Mouse (Mus musculus): ENCODE measurements around the gene Whrn.

The Whrn gene

DNA sequence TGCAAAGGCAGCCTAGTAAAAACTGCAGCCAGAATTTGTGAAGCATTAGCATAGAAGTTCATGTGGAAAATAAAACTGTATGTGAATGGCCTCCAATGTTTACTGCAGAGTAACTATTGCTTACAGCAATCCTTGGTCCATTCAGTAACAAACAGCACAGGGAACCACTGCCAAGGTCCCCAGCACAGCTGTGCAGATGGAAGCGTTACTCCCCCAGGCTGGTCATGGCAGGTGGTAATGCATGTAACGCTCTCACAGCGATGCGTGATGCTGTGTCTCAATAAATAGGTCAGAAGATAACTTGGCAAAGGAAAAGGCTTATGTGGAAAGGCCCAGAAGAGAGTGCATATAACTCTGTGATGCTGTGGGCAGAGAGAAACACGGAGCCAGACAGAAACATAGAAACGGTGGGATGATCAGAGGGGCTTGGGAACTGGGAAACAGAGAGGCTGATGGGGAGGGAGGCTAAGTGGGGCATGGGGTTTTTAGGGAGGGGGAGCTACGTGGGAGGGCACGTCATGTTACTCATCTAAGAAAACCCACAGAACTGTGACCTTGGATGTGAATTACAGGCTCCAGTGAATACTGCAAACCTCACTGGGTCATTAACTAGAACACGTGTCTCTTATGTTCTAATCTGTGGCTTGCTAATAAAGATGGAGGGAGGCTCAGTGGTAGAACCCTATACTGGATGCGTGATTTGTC, 51.3 kb downstream of the Whrn start:
- DNase-seq: peak; percentile 90

DNA sequence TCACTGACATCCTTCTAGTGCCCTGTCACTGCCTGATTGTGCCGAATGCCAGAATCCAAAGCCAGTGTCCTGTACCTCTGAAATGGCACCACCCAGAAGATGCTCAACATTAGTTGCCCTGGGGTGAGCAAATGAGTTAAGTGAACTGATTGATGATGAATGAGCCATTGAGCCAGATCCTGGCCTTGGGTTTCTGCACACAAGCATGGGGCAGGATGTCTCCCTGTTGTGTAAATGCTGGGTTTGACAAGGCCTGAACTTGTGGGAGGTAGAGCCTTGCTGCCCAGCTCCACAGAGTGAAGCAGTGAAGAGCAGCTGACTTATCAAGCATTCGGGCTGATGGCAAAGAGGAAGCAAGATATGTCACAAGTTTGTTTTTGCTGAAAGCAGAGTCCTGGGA, 52.7 kb downstream of the Whrn start:
- DNase-seq: no peak

DNA sequence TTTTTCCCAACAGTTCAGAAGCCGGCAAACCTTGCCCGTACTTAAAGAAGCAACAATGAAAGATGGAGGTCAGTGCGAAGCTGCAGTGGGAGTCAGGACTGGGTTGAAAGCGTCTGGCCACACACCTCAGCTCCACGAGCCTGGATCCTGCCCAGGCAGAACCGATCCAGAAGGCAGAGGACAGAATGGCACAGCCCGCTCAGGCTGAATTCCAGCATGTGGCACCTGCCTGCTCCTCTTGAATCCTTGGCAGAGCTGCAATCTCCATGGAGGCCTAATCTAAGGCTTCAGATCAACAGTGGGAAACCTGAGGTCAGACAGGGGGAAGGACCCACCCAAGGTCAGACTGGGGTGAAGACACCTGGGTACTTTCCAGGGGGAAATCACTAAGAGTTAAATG, 54.2 kb downstream of the Whrn start:
- no peak for DNase-seq

DNA sequence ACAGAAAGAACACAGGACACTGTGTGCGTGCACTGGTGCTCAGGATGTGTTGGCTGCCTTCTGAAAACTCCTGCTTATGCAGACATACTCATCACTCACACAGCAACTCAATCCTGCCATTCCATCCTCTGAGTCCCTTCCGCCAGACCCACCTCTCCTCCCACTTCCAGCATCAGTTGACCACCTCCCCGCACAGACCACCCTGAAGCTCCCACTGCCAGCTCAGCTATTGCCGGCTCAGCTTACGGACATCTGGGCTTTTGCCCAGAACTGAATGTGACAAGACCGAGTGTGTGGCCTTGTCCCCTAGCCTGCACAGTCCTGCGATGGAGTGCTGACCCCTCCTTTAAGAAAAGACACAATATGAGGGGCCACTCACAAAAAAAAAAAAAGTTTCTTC, 55.5 kb downstream of the Whrn start:
- DNase-seq: peak; percentile 83

DNA sequence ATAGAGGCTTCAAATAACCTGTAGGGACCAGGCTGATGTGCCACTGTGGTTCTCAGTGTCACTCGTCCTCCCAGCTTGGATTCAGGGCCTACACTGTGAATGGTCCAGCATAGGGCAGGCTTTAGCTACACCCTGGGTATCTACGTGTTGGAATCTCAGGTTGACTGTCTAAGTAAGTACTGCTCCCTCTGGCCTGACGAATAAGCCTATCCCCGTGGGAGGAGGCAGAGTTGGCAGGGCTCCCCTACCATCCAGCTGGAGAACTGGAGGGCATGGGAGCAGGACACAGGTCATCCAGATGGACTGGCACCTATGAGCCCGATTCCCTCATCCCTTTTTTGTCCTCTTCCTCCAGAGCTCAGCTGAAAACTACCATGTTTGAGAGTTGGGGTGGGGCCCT, 57.8 kb downstream of the Whrn start:
- DNase-seq: no peak

DNA sequence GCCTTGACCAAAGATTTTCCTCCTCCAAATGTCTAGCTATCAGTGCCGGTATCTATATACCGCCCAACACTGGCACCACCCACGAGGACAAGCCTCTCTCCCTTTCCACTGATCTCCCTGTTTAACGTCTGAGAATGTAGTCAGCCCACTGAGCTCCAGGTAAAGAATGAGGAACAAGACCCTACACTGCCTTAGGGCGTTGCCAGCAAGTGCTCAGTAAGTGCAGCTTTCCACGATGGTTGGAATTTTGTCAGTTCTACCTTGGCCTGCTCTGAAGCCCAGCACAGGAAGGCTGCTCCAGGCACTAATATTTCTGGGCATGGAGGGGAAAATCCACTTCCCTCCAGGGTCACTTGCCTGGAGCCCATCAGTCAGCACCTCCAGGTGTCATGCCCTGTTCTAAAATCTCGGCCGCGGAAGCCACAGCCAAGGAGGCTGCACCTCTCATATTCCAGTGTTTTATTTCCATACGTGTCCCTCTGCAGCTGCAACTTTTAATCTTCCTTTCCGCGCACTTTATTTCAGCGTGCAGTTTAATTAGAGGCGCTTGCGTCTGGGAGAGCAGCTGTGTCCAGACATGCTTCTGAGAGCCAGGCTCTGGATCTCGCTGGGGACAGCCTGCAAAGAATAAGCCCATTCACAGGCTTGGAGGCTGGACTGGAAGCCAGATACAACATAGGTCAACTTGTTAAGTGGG, 58.5 kb downstream of the Whrn start:
- peak; percentile 59 for DNase-seq

DNA sequence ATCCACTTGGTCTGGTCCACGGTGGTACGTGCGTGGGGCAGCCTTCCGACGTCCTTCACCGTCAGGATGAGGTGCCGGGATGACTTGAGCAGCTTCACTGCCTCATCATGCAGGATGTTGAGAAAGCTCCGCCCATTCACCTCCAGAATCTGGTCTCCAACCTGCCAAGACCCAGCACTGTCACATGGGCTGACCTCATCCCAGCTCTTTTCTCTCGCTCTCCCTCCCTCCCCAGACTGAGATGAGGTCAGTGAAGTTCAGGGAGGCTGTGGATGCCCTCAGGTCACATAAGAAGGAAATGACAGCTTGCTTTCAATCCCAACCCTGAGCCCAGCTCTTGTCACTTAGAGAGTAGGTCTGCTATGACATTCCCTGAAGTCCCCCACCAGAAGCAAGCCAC, 60.4 kb downstream of the Whrn start:
- peak; percentile 56 for DNase-seq

DNA sequence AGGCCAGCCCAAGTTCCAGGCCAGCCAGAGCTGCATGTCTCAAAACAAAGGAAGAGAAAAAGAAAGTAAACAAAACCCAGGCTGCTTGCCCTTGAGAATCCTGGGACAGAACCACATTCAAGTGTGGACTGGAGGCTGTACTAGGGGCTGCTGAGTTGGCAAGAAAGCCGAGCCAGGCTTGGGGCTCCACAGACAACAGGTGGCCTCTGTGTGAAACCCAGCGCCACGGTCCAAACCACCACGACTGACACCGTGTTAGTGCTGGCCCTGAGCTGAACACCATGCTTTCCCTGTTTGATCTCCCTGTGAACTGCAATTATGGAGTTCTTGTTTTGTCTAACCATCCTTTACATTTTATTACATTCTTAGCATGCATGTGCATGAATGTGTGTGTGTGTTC, 64.7 kb downstream of the Whrn start:
- DNase-seq: no peak

DNA sequence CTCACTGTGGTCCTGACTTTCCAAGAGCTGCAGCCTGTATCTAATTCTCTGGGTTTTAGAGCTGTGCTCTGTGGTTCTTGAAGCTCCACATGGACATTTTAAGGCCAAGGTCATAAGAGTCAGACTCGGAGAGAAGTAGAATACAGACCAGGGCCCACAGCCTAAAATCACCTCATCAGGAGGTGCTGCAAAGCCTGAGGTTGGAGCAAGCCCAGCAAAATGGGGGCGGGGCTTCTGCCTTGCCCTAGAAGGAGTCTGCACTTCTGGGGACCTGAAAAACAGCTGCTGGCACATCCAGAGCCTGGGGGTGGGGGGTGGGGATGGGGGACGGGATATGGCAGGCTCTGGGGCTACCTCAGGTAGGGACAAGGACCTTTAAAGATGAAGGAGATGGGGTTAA, 65.4 kb downstream of the Whrn start:
- DNase-seq: no peak

DNA sequence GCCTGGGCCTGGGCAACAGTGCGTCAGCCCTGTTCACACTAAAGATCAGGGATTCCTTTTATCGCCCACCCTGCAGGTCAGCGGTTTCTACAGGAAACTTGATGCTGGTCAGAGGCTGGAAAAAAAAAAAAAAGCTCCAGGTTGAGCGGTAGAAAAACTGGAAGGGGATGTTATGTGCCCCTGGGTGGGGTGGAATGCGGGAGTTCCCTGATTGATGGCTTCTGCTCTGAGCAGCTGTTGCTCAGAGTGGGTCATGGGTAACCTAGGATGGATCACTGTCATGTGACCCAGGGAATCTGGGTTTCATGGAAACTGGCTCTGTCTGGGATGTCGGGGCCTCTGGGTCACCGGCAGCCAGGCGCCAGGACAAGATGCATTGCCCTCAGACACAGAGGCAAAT, 69.5 kb downstream of the Whrn start:
- no peak for DNase-seq

DNA sequence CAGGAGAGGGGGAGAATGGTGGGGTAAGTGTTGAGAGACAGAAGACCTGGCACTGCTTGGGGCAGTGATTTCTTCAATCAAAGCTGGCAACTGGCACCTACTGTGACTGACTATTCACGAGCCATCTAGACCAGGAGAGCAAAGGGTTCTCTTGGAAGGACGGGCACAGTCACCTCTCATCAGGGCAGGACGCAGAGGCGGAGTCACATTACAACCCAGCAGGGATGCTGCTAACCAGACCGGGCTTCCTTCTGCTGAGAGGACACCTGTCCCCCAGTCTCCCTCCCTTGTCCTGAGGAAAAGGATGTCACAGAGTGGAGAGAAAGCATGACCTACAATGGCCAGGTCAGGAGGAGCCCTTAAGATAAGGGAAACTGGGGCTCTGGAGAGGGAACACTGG, 72.0 kb downstream of the Whrn start:
- no peak for DNase-seq

DNA sequence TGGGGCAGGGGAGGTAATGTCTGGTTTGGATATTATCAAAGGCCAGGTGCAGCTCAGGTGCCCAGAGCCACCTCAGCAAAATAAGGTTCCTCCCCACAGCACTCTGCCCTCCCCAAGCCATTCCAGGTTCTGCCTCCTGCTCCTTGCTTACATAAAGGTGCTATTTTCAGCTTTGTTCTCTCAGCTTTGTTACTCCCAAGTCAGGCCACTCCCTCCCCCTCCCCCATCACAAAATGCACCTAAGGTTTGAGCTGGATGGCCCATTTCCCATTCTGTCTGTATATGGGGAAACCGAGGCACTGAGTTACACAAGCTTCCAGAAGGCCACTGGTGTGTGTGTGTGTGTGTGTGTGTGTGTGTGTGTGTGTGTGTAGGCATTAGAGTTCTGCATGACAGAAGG, 72.6 kb downstream of the Whrn start:
- DNase-seq: no peak

DNA sequence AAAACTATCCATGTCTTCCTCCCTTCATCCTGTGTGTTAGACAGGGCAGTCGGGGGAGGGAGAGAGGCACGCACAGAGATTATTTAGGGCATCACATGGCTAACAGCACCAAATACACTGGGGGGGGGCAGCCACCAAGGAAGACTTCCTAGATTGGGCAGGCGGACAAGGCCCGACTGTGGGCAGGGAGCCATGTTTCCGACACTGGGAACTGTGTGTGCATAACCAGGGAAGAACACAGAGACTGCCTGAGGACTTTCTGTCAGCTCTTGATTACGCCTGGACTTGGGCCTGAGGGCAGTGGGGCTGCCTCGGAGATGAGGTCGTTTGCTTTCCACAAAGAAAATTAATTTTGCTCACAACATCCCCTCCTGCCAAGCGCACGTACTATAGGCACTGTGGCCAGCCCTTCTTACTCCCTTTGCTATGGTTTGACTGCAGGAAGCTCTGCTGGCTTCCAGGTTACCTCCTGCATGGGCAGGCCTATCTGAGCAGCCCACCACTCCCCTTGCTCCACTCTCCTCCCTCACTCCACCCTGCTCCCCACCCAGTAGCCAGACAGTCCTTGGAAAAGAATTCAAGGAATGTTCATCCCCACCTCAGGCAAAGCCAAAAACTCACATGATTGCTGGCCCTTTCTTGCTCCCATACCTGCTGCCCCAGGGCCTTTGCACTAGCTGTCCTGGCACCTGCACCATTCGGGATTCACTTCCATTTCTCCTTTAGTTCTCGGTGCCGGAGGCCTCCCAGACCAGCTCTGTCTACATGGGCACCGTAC, 75.5 kb downstream of the Whrn start:
- no peak for DNase-seq

DNA sequence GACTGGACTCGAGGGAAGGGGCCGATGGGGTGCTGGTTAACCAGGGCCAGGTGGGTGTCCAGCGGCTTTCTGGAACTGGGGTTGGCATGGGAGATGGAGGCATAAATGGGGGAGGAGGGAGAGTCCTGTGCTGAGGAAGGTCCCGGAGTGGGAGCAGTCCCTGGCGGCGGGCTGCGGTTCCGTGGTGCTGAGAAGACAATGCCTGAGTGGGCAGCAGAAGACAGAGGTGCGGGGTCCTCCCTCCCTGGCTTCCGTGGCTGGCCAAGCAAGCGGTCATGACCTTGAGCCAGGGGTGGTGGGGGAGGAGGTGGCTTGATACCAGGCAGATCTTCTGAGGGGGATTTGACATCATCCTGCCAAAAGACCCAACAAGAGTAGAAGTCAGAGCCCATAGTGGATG, 77.5 kb downstream of the Whrn start:
- no peak for DNase-seq

DNA sequence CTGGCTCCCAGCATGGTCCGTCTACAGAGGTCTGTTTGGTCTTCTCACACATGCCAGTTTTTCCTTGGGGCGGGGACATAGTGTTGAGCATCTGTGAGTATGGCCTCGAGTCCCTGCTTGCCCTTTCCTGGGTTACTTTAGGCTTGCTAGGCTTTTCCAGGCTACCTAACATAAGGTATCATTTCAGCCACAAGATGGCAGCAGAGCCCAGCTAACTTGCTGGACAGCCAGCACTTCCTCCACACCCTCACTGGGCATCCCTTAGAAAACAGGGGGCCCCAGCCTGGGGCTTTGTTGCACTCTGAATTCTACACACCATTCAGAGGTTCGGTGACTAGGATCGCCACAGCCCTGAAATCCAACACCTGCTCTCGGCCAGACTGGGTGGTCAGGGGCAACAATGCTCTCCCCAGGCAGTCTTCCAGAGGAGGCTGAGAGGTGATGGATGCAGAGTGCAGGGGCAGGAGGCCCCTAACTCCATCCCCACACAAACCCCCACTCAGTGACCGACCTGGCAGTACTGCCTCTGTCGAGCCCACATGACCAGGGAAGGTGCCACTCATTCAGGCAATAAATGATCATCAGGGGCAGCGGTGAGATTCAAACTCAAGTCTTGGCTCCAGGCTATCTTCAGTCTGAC, 78.4 kb downstream of the Whrn start:
- peak; percentile 91 for DNase-seq

DNA sequence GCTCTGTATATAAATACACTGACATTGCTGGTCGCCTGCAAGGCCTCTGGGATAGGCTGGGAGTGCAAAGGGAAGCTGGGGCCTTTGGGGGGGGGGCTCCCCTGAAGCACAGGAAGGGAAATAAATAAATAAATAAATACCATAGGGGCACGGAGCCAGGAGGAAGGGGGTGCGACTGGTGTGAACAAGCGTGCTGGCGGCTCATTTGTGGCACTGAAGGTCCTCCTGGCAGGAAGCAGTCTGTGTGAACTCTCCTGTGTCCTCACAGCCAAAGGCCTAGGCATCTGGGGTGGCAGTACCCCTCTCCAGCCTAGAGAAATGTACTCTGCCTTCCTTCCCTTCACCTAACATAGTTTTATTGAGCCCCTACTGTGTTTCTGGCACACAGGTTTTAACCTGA, 80.8 kb downstream of the Whrn start:
- no peak for DNase-seq

DNA sequence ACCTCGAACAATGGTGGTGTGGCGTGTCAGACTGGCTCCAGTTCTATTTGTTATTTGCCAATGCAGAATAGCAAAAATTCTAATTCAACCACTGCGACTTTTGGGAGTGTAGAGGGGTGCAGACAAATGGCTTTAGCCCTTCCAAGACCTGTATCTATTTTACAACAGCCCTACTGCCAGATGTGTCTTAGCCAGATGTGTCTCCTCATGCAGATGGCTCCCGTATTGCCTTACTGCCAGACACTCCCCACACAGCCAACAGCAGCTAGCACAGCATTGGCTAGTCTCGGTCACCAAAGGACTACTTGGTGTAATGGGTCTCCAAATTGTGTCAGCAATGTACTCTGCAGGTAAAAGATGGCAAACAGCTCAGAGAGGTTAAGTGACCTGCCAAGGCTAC, 84.6 kb downstream of the Whrn start:
- DNase-seq: no peak

DNA sequence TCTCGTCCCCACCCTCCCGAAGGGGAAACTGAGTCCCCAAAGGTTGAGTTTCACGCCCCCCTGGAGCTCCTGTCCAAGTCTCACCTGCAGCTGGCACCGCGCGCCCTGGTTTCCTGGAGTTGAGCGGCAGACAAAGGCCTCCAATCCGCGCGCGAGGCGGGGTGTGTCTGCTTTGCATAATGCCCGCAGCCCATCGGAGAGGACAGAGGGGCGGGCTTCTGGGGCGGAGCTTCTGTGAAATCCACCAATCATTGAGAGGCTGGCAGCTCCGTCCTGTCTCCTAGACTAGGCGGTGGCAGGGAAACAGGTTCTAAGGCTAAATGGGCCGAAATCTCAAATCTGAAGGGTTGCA, 85.2 kb downstream of the Whrn start:
- peak; percentile 97 for DNase-seq

DNA sequence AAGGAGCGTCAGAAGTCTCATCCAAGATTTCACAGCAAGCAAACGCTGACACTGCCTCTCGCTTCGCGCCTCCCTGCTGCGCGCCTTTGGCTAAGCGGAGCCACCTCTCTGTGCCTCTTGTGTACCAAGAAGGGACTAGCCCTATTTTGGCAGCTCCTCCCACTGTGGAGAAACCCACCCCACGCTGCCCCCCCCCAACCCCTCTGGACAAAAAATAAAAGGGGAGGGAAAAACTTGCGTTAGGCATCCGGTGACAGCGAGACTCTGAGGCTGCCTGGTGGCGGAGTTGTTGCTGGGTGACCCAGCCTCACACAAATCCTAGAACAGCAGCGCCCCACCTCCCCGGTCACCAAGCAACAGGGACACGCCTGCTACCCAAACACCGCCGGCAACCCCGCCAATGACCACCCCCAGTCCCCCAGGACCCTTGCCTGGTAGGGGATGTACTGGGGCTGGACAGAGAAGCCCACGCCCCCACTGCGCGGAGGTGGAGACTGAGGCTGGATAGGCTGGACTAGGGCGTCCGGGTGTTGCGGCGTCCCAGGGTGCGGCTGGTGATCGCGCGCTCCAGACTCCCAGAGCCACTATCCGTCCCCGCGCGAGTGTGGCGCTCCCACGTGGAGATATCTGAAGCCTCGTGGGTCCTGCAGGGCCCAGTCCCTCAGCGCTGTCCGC, 85.7 kb downstream of the Whrn start:
- DNase-seq: peak; percentile 87

DNA sequence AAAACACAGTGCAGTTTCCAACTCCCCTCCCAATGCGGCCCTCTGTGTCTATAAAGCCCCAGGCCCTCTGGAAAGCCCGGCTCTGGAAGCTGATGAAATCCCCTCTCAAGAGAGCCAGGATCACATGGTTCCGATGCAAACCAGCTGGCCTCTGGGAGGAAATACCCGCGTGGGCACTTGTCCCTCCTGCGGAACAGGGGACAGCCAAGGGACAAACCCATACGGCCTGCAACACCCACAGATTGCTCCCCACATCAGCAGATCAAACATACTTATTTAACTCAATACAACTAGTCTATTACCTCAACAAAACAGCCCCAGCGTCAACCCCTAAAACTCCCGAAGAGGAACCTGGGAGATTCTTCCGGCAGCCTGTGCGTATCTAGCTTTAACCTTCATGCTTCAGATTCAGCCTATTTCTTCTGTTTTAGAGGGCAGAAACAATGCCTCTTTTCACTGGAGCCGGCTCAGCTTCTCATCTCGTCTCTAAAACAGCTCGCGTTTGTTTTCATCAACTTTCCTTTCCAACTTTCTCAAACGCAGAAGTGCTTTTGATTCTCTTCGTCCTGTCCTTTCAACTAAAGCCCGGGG, 86.4 kb downstream of the Whrn start:
- DNase-seq: peak; percentile 59

DNA sequence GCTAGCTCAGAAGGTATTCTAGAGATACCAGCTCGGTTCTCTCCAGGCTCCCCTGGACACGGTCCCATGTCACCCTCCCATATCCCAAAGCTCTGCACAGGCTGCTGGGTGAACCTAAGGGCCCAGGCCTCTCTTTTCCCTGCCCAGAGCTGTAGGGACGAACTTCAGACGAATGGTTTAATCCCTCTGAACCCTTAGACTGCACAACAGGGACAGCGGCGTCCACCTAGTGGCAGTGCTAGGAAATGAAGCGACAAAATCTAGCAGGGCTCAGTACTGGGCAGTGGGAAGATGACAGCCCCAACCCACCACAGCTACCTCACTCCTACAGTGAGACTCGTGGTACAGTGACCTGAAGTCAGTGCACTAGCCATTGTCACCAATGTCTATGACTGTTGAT, 87.1 kb downstream of the Whrn start:
- peak; percentile 83 for DNase-seq

DNA sequence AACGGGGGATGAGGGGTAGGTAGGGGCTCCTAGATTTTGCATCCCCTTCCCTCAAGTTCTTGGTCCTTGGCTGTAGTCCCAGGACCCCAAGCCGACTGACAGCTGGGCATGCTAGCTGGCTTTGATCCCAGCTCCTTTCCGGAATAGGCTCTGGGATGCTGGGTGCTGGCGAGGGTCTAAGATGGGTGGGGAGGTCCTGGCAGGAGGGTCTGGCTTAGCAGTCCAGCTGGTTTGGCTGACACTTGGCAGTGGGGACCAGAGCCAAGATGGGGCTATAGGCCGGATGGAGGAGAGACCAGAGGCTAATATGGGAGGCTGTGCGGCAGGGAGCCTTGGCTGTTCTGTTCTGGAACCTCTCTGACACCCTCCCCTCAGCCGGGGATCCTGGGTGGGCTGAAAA, 87.5 kb downstream of the Whrn start:
- DNase-seq: no peak

DNA sequence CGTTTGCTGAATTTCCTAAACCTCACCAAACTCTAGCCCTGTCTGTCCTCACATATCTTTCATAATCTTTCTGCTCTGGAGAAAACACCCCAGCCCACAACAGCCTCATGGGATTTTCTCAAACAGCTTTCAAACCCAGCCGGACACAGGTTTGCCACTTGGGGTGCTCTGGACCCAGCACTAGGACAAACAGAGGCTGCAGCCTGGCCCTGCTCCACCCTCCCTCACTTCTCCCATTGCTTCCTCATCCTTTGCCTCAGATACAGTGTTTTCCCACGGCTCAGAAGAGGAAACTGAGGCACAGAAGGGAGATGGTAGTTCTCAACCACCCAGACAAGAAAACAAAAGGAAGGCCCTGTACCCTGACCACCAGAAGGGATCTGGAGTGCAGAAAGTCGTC, 90.1 kb downstream of the Whrn start:
- DNase-seq: no peak
